Mouse (Mus musculus) liver, embryonic 16.5 days (tissue): ENCODE data around the gene Tkfc. TPM values are rescaled to one million over a fixed set of nuclear protein-coding genes. Genes with fewer than 3 reads are reported as not detected.

Experiments
- ATAC-seq: fragments of 200-750 bp; cut with Nextera tagmentation; 2 replicates; pipeline ENCODE4 v1.8.0; 2017; ENCODE audit warnings: low read depth, mild to moderate bottlenecking, moderate number of reproducible peaks, moderate library complexity
- H3K27ac ChIP-seq: fragments of 300-500 bp; sonication (generic); 2 replicates; pipeline ENCODE4 v1.5.1; 2014; ENCODE audit warnings: mild to moderate bottlenecking, low read length
- H3K27me3 ChIP-seq: fragments of 300-500 bp; sonication (generic); 2 replicates; pipeline ENCODE4 v1.6.1; 2014; ENCODE audit warnings: low read depth, low read length, mixed read lengths; ENCODE audit not compliant: control insufficient read depth, insufficient read depth
- H3K36me3 ChIP-seq: fragments of 300-500 bp; sonication (generic); 2 replicates; pipeline ENCODE4 v1.6.1; 2014; ENCODE audit warnings: mild to moderate bottlenecking; ENCODE audit not compliant: control insufficient read depth, insufficient read depth
- H3K4me1 ChIP-seq: fragments of 300-500 bp; sonication (generic); 2 replicates; pipeline ENCODE4 v1.6.1; 2014; ENCODE audit warnings: low read depth, low read length, mixed read lengths; ENCODE audit not compliant: control insufficient read depth
- H3K4me2 ChIP-seq: fragments of 300-500 bp; sonication (generic); 2 replicates; pipeline ENCODE4 v1.6.1; 2014; ENCODE audit warnings: low read depth, low read length, mixed read lengths
- H3K4me3 ChIP-seq: fragments of 300-500 bp; sonication (generic); 2 replicates; pipeline ENCODE4 v1.5.1; 2014; ENCODE audit warnings: low read depth, mild to moderate bottlenecking, low read length
- H3K9ac ChIP-seq: fragments of 300-500 bp; sonication (generic); 2 replicates; pipeline ENCODE4 v1.6.1; 2014; ENCODE audit warnings: low read depth, low read length
- H3K9me3 ChIP-seq: fragments of 300-500 bp; sonication (generic); replicated peaks from 2 replicates; pipeline ENCODE4 v1.6.1; 2016; ENCODE audit warnings: low read length; ENCODE audit not compliant: control insufficient read depth
- WGBS: fragments of 180-500 bp; shearing (Covaris S2); extraction: QIAGEN DNeasy Blood & Tissue Kit; methylation state at CpG from one replicate; pipeline ENCODE4 v1.1.7; 2014; ENCODE audit not compliant: insufficient replicate concordance; 5-methylcytosine and 5-hydroxymethylcytosine counted together
- polyA plus RNA-seq: library from polyadenylated mRNA; unstranded; fragments of >200 nt; fragmentation: Nextera tagmentation; extraction: Ambion mirVana; gene quantifications from 2 replicates; pipeline ENCODE4 v1.2.1, GENCODE M21; 2015

Tkfc gene
- polyA plus RNA-seq, 1 experiment from 2014 or later = 47.8 TPM

DNA sequence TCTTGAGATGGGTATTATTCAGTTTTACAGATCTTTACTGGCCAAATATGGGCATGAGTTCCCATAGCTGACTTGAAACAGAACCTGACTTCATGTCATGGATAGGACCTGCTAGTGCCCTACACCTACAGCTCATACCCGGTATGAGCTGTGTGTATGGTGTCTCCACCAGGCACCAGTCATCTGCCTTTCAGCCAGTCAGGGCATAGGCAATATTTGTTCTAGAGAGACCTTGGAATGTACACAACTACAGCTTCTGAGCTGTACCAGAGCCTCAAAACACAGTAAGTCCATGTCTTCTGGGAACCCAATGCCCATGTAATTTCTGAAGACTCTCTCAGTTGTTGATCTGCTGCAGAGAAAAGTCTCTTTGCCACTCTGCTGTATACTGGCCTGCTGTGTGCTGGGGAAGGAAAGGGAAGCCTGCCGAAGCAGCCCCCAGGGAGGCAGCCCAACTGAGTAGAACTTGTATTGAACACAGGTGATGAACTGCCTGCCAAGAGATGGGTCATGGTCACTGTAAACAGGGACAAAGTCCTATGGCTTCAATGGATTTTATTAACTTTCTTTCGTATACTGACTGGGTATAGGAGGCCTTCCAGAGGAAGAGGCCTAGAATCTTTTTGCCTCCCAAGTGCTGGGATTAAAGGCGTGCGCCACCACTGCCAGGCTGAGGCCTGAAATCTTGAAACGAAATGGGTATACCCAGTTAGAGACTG, 13.6 kb downstream of the Tkfc start:
- Histone ChIP-seq H3K4me3 (no peak overlapping the region), H3K27ac (peak overlapping the region; percentile 46), H3K4me2 (no peak overlapping the region), H3K9me3 (no peaks in the 10 kb centered on the region), H3K36me3 (peaks cover 8% of the 10 kb centered on the region), H3K4me1 (peaks cover 15% of the 10 kb centered on the region), H3K9ac (no peak overlapping the region), H3K27me3 (no peaks in the 10 kb centered on the region)
- WGBS = 70% methylated on average over 6 of the region's 6 CpGs
- ATAC-seq = peak; percentile 84

DNA sequence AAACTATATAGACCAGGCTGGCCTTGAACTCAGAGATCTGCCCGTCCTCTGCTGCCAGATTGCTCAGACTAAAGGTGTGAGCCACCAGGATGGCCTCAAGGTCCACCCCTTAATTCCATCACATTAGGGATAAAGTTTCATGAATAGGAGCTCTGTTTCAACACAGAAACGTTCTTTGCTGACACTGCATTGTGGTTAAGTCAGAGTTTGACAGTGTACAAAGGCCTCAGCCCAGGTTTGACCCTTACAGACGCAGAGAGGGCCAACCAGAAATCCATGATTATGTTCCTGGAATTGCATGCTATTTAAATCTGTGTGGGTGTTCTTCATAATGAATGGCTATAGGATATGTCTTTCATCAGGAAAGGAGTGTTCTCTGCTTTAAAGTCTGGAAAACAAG, 15.2 kb downstream of the Tkfc start:
- Histone ChIP-seq H3K4me1 (peaks cover 15% of the 10 kb centered on the region), H3K27me3 (no peaks in the 10 kb centered on the region), H3K9me3 (no peaks in the 10 kb centered on the region), H3K4me2 (no peak overlapping the region), H3K27ac (no peak overlapping the region), H3K4me3 (no peak overlapping the region), H3K9ac (no peak overlapping the region), H3K36me3 (peaks cover 8% of the 10 kb centered on the region; the same call in 1 of the 2 replicates)
- 48% methylated on average over 3 of the region's 3 CpGs for WGBS
- ATAC-seq = no peak

DNA sequence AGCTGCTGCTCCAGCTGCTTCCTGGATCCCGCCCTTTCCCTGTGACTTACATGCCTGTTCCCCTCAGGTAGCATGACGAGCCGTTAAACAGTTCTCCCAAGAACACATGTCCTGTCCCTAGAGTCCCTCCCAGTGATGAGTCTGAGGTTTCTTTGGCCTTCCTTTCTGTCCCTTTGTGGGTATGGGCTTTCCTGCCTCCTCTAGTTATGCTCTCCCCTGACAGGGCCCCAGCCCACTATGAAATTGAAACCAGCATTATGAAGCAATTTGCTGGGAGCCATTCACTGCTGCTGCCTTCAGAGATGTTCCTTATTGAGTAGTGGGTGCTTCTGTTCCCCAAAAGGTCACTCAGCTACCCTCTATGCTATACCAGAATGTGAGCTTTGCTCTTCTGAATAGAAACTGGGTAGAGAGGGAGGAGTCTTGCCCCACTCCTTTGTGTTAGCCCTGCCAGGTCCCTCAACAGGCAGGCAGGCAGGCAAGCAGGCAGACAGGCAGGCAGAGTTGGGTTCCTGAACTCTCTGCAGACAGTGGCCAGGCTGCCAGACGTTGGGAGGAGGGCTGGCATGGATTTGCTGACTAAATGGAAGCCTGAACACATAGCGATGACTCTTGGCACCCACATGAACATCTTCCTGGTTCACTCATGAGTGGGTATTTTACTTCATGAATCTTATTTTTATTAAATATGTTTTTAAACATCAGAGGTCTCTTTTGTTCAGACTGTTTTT, 16.2 kb downstream of the Tkfc start:
- no peaks in the 10 kb centered on the region for H3K27me3 ChIP-seq
- ATAC-seq = no peak
- no peak overlapping the region for H3K4me2 ChIP-seq
- peak overlapping the region; percentile 59 for H3K27ac ChIP-seq
- H3K4me3 ChIP-seq = no peak overlapping the region
- no peaks in the 10 kb centered on the region for H3K9me3 ChIP-seq
- WGBS = 40% methylated on average over 5 of the region's 5 CpGs
- H3K4me1 ChIP-seq = peaks cover 15% of the 10 kb centered on the region
- no peak overlapping the region for H3K9ac ChIP-seq
- peaks cover 8% of the 10 kb centered on the region; the same call in 1 of the 2 replicates for H3K36me3 ChIP-seq

DNA sequence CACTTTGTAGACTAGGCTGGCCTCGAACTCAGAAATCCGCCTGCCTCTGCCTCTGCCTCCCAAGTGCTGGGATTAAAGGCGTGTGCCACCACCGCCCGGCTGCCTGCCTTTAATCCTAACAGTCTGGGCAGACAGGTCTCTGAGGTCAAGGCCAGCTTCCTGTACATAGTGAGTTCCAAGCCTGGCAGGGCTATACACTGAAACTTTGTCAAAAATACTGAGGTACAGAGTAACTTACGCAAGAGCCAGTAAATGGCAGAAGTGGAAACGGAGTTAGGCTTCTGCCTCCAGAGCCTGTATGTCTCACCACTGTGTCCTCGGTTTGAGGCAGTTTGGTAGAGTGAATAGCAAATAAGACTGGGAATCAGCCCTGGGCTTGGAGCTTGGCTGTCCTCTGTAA, 18.2 kb downstream of the Tkfc start:
- peaks cover 6% of the 10 kb centered on the region for H3K4me1 ChIP-seq
- no peak overlapping the region for H3K4me2 ChIP-seq
- no peaks in the 10 kb centered on the region for H3K9me3 ChIP-seq
- H3K36me3 ChIP-seq = peaks cover 8% of the 10 kb centered on the region; the same call in 1 of the 2 replicates
- H3K9ac ChIP-seq = no peak overlapping the region
- H3K27me3 ChIP-seq = no peaks in the 10 kb centered on the region
- no peak overlapping the region for H3K4me3 ChIP-seq
- peak; percentile 28; the same call in 1 of the 2 replicates for ATAC-seq
- 60% methylated on average over 8 of the region's 8 CpGs for WGBS
- peak overlapping the region; percentile 52 for H3K27ac ChIP-seq

DNA sequence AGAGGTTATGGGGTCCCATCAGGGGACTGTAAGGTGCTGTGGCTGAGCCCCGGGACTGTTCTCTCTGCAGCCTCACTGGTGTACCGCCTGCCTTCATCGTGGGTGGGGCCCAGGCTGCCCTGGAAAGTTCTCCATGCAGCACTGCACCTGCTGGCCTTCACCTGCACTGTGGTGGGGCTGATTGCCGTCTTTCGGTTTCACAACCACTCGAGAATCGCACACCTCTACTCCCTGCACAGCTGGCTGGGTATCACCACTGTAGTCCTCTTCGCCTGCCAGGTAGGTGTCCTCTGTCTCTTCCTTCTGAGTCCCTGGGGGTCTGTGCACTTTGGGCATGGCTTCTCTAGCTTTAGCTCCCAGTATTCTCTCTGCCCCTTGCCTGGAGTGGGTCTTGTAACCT, 20.3 kb downstream of the Tkfc start:
- Histone ChIP-seq H3K9me3 (no peaks in the 10 kb centered on the region), H3K4me1 (peaks cover 6% of the 10 kb centered on the region), H3K36me3 (peaks cover 8% of the 10 kb centered on the region; the same call in 1 of the 2 replicates)

DNA sequence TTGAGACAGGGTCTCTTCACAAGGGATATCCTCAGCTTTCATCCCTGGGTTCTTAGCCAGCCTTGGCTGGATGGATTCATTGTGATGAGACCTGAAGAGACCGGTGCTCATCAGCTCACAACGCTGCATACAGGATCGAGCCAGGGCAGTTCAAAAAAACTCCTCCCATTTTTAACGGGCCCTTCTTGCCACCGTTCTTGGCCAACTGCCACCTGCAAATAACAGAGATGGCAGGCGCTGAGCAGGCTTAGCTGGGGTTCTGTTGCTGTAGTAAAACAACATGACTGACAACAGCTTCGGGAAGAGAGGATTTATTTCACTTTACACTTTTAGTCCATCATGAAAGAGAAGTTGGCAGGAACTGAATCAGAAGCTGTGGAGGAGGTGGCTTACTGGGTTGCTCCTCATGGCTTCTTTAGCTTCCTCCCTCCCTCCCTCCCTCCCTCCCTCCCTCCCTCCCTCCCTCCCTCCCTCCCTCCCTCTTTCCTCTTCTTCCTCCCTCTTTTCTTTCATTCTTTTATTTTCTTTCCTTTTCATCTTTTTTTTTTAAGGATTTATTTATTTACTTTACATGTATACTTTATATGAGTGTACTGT, 21.8 kb downstream of the Tkfc start:
- H3K9me3 ChIP-seq = no peaks in the 10 kb centered on the region
- H3K36me3 ChIP-seq = peaks cover 8% of the 10 kb centered on the region; the same call in 1 of the 2 replicates
- no peak overlapping the region for H3K9ac ChIP-seq
- no peak overlapping the region for H3K4me2 ChIP-seq
- WGBS = 61% methylated on average over 7 of the region's 7 CpGs
- H3K4me1 ChIP-seq = peaks cover 12% of the 10 kb centered on the region
- no peak overlapping the region for H3K27ac ChIP-seq
- H3K4me3 ChIP-seq = no peak overlapping the region
- ATAC-seq = no peak
- no peaks in the 10 kb centered on the region for H3K27me3 ChIP-seq

More for the DNA sequence above, 20.3 kb downstream of the Tkfc start:
- H3K27ac ChIP-seq = no peak overlapping the region
- no peaks in the 10 kb centered on the region for H3K27me3 ChIP-seq
- 61% methylated on average over 8 of the region's 8 CpGs for WGBS
- ATAC-seq = peak; percentile 38; the same call in 1 of the 2 replicates
- H3K9ac ChIP-seq = no peak overlapping the region
- no peak overlapping the region for H3K4me3 ChIP-seq
- H3K4me2 ChIP-seq = no peak overlapping the region

DNA sequence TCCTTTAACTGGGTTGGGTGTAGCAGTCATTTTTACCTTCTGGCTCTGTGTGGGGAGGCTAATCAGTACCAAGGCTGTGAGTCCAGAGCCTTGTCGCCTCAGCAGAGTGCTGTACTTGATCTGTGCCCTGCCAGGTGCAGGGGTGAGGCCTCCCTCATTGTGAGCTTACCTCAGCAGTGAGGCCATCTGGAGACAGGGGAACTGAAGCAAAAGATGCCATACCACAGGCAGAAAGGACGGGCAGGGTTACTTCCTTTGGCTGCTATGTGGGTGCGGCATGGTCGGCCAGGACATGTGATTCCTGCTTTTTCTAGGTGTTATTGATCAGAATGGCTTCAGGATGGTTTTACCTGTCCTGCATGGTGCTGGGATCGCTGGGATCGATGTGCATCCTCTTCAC, 23.5 kb downstream of the Tkfc start:
- H3K9me3 ChIP-seq = no peaks in the 10 kb centered on the region
- no peaks in the 10 kb centered on the region for H3K27me3 ChIP-seq
- H3K36me3 ChIP-seq = no peaks in the 10 kb centered on the region
- H3K9ac ChIP-seq = no peak overlapping the region
- H3K4me3 ChIP-seq = no peak overlapping the region
- no peak overlapping the region for H3K27ac ChIP-seq
- 67% methylated on average over 6 of the region's 6 CpGs for WGBS
- peaks cover 13% of the 10 kb centered on the region for H3K4me1 ChIP-seq
- H3K4me2 ChIP-seq = no peak overlapping the region
- ATAC-seq = no peak

DNA sequence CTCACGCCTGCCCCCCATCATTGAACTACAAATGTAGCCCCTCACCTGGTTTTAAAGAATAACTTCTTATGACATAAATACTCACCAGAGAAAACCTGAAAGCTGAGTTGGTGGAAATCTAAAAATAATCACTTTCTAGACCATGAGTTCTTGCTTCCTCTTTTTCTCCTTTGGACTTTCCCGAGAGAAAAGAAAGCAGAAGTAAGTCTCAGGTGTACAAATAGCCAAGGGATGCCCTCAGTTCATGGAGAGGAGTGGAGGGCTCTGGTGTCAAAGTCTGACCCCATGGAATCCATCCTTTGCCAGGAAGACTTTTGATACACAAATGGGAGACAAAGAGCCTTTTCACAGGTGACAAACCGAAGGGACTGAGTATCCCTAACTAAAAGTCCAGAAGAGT, 24.7 kb downstream of the Tkfc start:
- ATAC-seq = no peak
- WGBS = 45% methylated on average over 3 of the region's 3 CpGs
- no peak overlapping the region for H3K4me2 ChIP-seq
- no peak overlapping the region for H3K27ac ChIP-seq
- peaks cover 17% of the 10 kb centered on the region for H3K4me1 ChIP-seq
- H3K4me3 ChIP-seq = no peak overlapping the region
- H3K9me3 ChIP-seq = no peaks in the 10 kb centered on the region
- no peaks in the 10 kb centered on the region for H3K27me3 ChIP-seq
- H3K36me3 ChIP-seq = no peaks in the 10 kb centered on the region
- no peak overlapping the region for H3K9ac ChIP-seq

DNA sequence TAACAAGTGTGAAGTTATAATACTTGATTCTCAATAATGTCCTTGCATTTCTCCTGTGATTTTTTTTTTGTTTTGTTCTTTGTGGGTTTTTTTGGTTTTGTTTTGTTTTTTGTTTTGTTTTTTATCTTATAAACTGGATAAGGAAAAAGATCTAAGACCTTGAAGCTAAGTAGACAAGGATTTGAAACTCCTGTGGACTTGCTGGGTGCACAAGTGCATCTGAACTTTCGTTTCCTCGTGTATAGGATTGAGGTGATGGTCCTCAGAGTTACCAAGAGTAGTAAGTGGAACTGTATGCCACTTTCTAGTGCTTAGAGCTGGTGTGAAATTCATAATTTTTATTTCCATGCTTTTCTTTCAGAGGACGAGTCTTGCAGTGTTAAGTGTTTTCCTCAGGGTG, 25.4 kb downstream of the Tkfc start:
- Histone ChIP-seq H3K27me3 (no peaks in the 10 kb centered on the region), H3K4me2 (no peak overlapping the region), H3K9me3 (no peaks in the 10 kb centered on the region), H3K4me3 (no peak overlapping the region), H3K9ac (no peak overlapping the region), H3K4me1 (peaks cover 17% of the 10 kb centered on the region), H3K36me3 (0 out of 2 replicates have a peak, but pooled peaks cover under 1% of the 10 kb centered on the region), H3K27ac (no peak overlapping the region)
- 54% methylated on average over 3 of the region's 3 CpGs for WGBS
- no peak for ATAC-seq
